Mouse (Mus musculus): ENCODE data around the gene Tmem131l. TPM values are rescaled to one million over a fixed set of nuclear protein-coding genes. Genes with fewer than 3 reads are reported as not detected.

The Tmem131l gene
- total and polyA plus RNA-seq, 3 experiments: 9.6 to 39.6 TPM; not detected in 1

GRCm38 (mm10) chr3:83982821-83983220 lies 57.2 kb downstream of the Tmem131l start:
- no peaks in the 10 kb centered on the region for H3K79me2 ChIP-seq (ENCODE audit: control insufficient read depth, insufficient read depth, low read length, poor library complexity)
- TF ChIP-seq CHD1 (IDR thresholded peaks at IDR 0.05; ENCODE audit: low read depth, low read length): no peak
- TF ChIP-seq TAL1 (IDR thresholded peaks at IDR 0.05; ENCODE audit: low read length): no peak
- TF ChIP-seq ELF1 (IDR thresholded peaks at IDR 0.05; ENCODE audit: low read depth, low read length): no peak
- no peak for TF ChIP-seq E2F4 (IDR thresholded peaks at IDR 0.05; ENCODE audit: borderline replicate concordance, low read depth, low read length)
- TF ChIP-seq GABPA (IDR thresholded peaks at IDR 0.05; ENCODE audit: low read depth, low read length): no peak
- TF ChIP-seq SIN3A (IDR thresholded peaks at IDR 0.05; ENCODE audit: low read length): no peak
- no peak for TF ChIP-seq EP300 (IDR thresholded peaks at IDR 0.05; ENCODE audit: low read depth in 1 of 2, low read length in 2 of 2)
- TF ChIP-seq POLR2AphosphoS5 (IDR thresholded peaks at IDR 0.05; ENCODE audit: borderline replicate concordance, low read depth, low read length): no peak
- no peak overlapping the region for H3K4me3 ChIP-seq (ENCODE audit: control insufficient read depth in 1 of 2, insufficient read depth in 1 of 2, low read depth in 2 of 2, low read length in 2 of 2)
- H3K36me3 ChIP-seq (ENCODE audit: control insufficient read depth in 1 of 2, insufficient read depth in 2 of 2, low read length in 2 of 2): no peaks in the 10 kb centered on the region
- DNase-seq (ENCODE audit: low read depth, low spot score): no peak
- no peaks in the 10 kb centered on the region for H3K9me3 ChIP-seq (replicated peaks; ENCODE audit: insufficient read depth, low read length)
- H3K27ac ChIP-seq (ENCODE audit: control insufficient read depth, low read depth, low read length): no peak overlapping the region
- H3K27me3 ChIP-seq (ENCODE audit: control insufficient read depth in 1 of 2, insufficient read depth in 2 of 2, low read length in 2 of 2): no peaks in the 10 kb centered on the region
- no peak overlapping the region for H3K9ac ChIP-seq (ENCODE audit: control insufficient read depth, low read depth, low read length, poor library complexity, severe bottlenecking)
- H3K4me1 ChIP-seq (ENCODE audit: control insufficient read depth in 1 of 2, insufficient read depth in 2 of 2, low read length in 2 of 2): no peaks in the 10 kb centered on the region

- TF ChIP-seq MXI1 (IDR thresholded peaks at IDR 0.05; ENCODE audit: low read depth, low read length): no peak
- no peak for TF ChIP-seq UBTF (IDR thresholded peaks at IDR 0.05; ENCODE audit: borderline replicate concordance, insufficient read depth, low read depth, low read length)
- no peak for TF ChIP-seq CHD1 (IDR thresholded peaks at IDR 0.05; ENCODE audit: low read depth, low read length)
- TF ChIP-seq E2F4 (IDR thresholded peaks at IDR 0.05; ENCODE audit: borderline replicate concordance, low read depth, low read length): no peak
- no peak for TF ChIP-seq POLR2AphosphoS2 (IDR thresholded peaks at IDR 0.05; ENCODE audit: low read length)
- TF ChIP-seq GABPA (IDR thresholded peaks at IDR 0.05; ENCODE audit: low read depth, low read length): no peak
- no peak for TF ChIP-seq MAX (IDR thresholded peaks at IDR 0.05; ENCODE audit: low read length)
- no peak for TF ChIP-seq SMC3 (IDR thresholded peaks at IDR 0.05; ENCODE audit: low read depth, low read length)
- Histone ChIP-seq H3K9me3 (replicated peaks; ENCODE audit: insufficient read depth, low read length) (no peaks in the 10 kb centered on the region), H3K27me3 (ENCODE audit: control insufficient read depth in 1 of 2, insufficient read depth in 2 of 2, low read length in 2 of 2) (no peaks in the 10 kb centered on the region), H3K4me3 (ENCODE audit: control insufficient read depth in 1 of 2, insufficient read depth in 1 of 2, low read depth in 2 of 2, low read length in 2 of 2) (no peak overlapping the region), H3K79me2 (ENCODE audit: control insufficient read depth, insufficient read depth, low read length, poor library complexity) (no peaks in the 10 kb centered on the region), H3K9ac (ENCODE audit: control insufficient read depth, low read depth, low read length, poor library complexity, severe bottlenecking) (no peak overlapping the region), H3K36me3 (ENCODE audit: control insufficient read depth in 1 of 2, insufficient read depth in 2 of 2, low read length in 2 of 2) (no peaks in the 10 kb centered on the region), H3K27ac (ENCODE audit: control insufficient read depth, low read depth, low read length) (no peak overlapping the region), H3K4me1 (ENCODE audit: control insufficient read depth in 1 of 2, insufficient read depth in 2 of 2, low read length in 2 of 2) (no peaks in the 10 kb centered on the region)
- DNase-seq (ENCODE audit: low read depth, low spot score): no peak
These were observed 59.6 kb downstream of the Tmem131l start for GRCm38 (mm10) chr3:83980231-83980872.

Measured in MEL (cell line).